Mouse (Mus musculus): ENCODE data around the gene Lrrk1. TPM values are rescaled to one million over a fixed set of nuclear protein-coding genes. Genes with fewer than 3 reads are reported as not detected.

Gene Lrrk1
- polyA plus RNA-seq, 1 experiment from 2014 or later, result 3.6 TPM

DNA sequence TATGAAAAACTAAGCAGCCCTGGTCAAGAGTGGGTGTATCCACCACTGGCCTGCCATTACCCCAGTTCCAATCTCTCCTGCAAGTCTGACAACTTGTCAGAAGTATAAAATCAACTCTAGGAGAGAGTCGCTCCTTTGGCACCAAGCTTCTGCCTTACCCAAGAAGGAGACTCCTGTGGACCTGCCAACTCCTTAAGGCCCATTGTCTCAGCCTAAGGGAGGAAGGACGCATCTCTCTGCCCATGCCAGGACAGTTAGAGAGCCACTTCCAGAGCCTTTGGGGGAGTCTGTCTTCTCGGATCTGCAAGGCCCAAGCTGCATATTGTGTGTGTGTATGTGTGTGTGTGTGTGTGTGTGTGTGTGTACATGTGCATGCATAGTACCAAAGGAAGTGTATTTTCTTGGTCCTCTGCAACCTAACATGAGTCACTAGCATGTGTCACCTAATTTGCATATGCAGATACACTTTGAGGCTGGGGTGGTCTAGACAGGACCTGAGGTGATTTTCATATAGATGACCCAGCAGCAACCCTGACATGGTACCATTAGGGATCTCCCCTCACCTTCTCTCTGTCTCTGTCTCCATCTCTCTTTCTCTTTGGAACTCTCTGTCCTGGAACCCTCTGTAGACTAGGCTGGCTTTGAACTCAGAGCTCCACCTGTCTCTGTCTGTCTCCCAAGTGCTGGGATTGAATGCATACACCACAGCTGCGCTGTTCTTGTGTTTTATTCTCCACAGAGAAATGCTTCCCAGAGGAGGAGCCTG is 168.9 kb downstream of the Lrrk1 start:
- WGBS, result 85% methylated on average over 4 of the region's 4 CpGs
- Histone ChIP-seq H3K27me3 (ENCODE audit: control insufficient read depth, insufficient read depth, low read length) (no peaks in the 10 kb centered on the region), H3K27ac (replicated peaks; ENCODE audit: low read depth, low read length) (no peak overlapping the region), H3K36me3 (ENCODE audit: control insufficient read depth, insufficient read depth, low read length) (no peaks in the 10 kb centered on the region), H3K4me2 (ENCODE audit: low read length) (no peak overlapping the region), H3K9ac (replicated peaks; ENCODE audit: low read length) (no peak overlapping the region), H3K4me1 (ENCODE audit: control insufficient read depth, insufficient read depth, low read length) (0 out of 2 replicates have a peak, but pooled peaks cover 4% of the 10 kb centered on the region), H3K9me3 (ENCODE audit: control insufficient read depth, low read length) (no peaks in the 10 kb centered on the region), H3K4me3 (replicated peaks; ENCODE audit: low read depth, low read length) (no peak overlapping the region)
- DNase-seq, result no peak
- ATAC-seq (ENCODE audit: low FRiP score, low TSS enrichment), result no peak

- Histone ChIP-seq H3K27me3 (ENCODE audit: control insufficient read depth, insufficient read depth, low read length) (no peaks in the 10 kb centered on the region), H3K9me3 (ENCODE audit: control insufficient read depth, low read length) (no peaks in the 10 kb centered on the region), H3K4me1 (ENCODE audit: control insufficient read depth, insufficient read depth, low read length) (0 out of 2 replicates have a peak, but pooled peaks cover 4% of the 10 kb centered on the region), H3K27ac (replicated peaks; ENCODE audit: low read depth, low read length) (no peak overlapping the region; the same call in 1 of the 2 replicates), H3K4me3 (replicated peaks; ENCODE audit: low read depth, low read length) (no peak overlapping the region), H3K9ac (replicated peaks; ENCODE audit: low read length) (no peak overlapping the region), H3K4me2 (ENCODE audit: low read length) (no peak overlapping the region), H3K36me3 (ENCODE audit: control insufficient read depth, insufficient read depth, low read length) (no peaks in the 10 kb centered on the region)
- DNase-seq (peak; percentile 22), ATAC-seq (ENCODE audit: low FRiP score, low TSS enrichment) (no peak)
- WGBS, result 38% methylated on average over 9 of the region's 9 CpGs
These were observed 169.7 kb downstream of the Lrrk1 start for GRCm38 (mm10) chr7:66218193-66219014.

- Histone ChIP-seq H3K27me3 (ENCODE audit: control insufficient read depth, insufficient read depth, low read length) (no peaks in the 10 kb centered on the region), H3K4me3 (replicated peaks; ENCODE audit: low read depth, low read length) (no peak overlapping the region), H3K4me2 (ENCODE audit: low read length) (no peak overlapping the region), H3K36me3 (ENCODE audit: control insufficient read depth, insufficient read depth, low read length) (no peaks in the 10 kb centered on the region), H3K4me1 (ENCODE audit: control insufficient read depth, insufficient read depth, low read length) (0 out of 2 replicates have a peak, but pooled peaks cover 4% of the 10 kb centered on the region), H3K9me3 (ENCODE audit: control insufficient read depth, low read length) (no peaks in the 10 kb centered on the region), H3K9ac (replicated peaks; ENCODE audit: low read length) (no peak overlapping the region), H3K27ac (replicated peaks; ENCODE audit: low read depth, low read length) (no peak overlapping the region)
- DNase-seq (peak; percentile 50), ATAC-seq (ENCODE audit: low FRiP score, low TSS enrichment) (no peak)
- 43% methylated on average over 7 of the region's 7 CpGs for WGBS
These were observed 170.5 kb downstream of the Lrrk1 start for GRCm38 (mm10) chr7:66217531-66218094.

GRCm38 (mm10) chr7:66217011-66217410 is 171.1 kb downstream of the Lrrk1 start:
- no peaks in the 10 kb centered on the region for H3K36me3 ChIP-seq (ENCODE audit: control insufficient read depth, insufficient read depth, low read length)
- H3K27me3 ChIP-seq (ENCODE audit: control insufficient read depth, insufficient read depth, low read length), result no peaks in the 10 kb centered on the region
- H3K4me1 ChIP-seq (ENCODE audit: control insufficient read depth, insufficient read depth, low read length), result 0 out of 2 replicates have a peak, but pooled peaks cover 4% of the 10 kb centered on the region
- no peak overlapping the region for H3K9ac ChIP-seq (replicated peaks; ENCODE audit: low read length)
- no peak overlapping the region for H3K4me2 ChIP-seq (ENCODE audit: low read length)
- DNase-seq (no peak), ATAC-seq (ENCODE audit: low FRiP score, low TSS enrichment) (no peak)
- H3K4me3 ChIP-seq (replicated peaks; ENCODE audit: low read depth, low read length), result no peak overlapping the region
- H3K9me3 ChIP-seq (ENCODE audit: control insufficient read depth, low read length), result no peaks in the 10 kb centered on the region
- H3K27ac ChIP-seq (replicated peaks; ENCODE audit: low read depth, low read length), result no peak overlapping the region
- 72% methylated on average over 7 of the region's 7 CpGs for WGBS

GRCm38 (mm10) chr7:66215911-66216310 is 172.2 kb downstream of the Lrrk1 start:
- DNase-seq (no peak), ATAC-seq (ENCODE audit: low FRiP score, low TSS enrichment) (no peak)
- H3K27ac ChIP-seq (replicated peaks; ENCODE audit: low read depth, low read length), result no peak overlapping the region
- no peaks in the 10 kb centered on the region for H3K9me3 ChIP-seq (ENCODE audit: control insufficient read depth, low read length)
- no peak overlapping the region for H3K9ac ChIP-seq (replicated peaks; ENCODE audit: low read length)
- no peaks in the 10 kb centered on the region for H3K27me3 ChIP-seq (ENCODE audit: control insufficient read depth, insufficient read depth, low read length)
- H3K4me2 ChIP-seq (ENCODE audit: low read length), result no peak overlapping the region
- 88% methylated on average over 1 of the region's 1 CpGs for WGBS
- 0 out of 2 replicates have a peak, but pooled peaks cover 4% of the 10 kb centered on the region for H3K4me1 ChIP-seq (ENCODE audit: control insufficient read depth, insufficient read depth, low read length)
- H3K4me3 ChIP-seq (replicated peaks; ENCODE audit: low read depth, low read length), result no peak overlapping the region
- no peaks in the 10 kb centered on the region for H3K36me3 ChIP-seq (ENCODE audit: control insufficient read depth, insufficient read depth, low read length)

DNA sequence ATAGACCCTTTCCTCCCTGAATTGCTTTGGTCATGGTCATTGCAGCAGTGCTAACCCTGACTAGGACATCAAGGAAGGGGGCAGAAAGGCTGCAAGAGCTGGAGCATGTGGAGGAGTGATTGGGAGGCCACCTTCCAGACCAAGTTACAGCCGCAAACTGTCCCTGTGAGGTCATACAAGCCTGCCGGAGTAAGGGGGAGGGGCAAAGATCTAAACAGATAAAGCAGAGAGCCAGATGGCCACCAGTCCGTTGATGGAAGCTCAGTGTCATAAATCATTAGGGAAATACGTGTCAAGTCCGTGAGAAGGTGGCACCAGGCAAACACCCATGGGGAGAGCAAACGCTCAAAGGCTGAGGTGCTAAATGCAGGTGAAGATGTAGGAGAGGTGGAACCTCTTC is 173.7 kb downstream of the Lrrk1 start:
- 78% methylated on average over 6 of the region's 6 CpGs for WGBS
- no peak for DNase-seq
- ATAC-seq (ENCODE audit: low FRiP score, low TSS enrichment), result no peak

GRCm38 (mm10) chr7:66212887-66213286 is 175.3 kb downstream of the Lrrk1 start:
- Histone ChIP-seq H3K4me2 (ENCODE audit: low read length) (no peak overlapping the region), H3K9ac (replicated peaks; ENCODE audit: low read length) (no peak overlapping the region), H3K27ac (replicated peaks; ENCODE audit: low read depth, low read length) (no peak overlapping the region), H3K9me3 (ENCODE audit: control insufficient read depth, low read length) (no peaks in the 10 kb centered on the region), H3K4me3 (replicated peaks; ENCODE audit: low read depth, low read length) (no peak overlapping the region), H3K36me3 (ENCODE audit: control insufficient read depth, insufficient read depth, low read length) (no peaks in the 10 kb centered on the region), H3K4me1 (ENCODE audit: control insufficient read depth, insufficient read depth, low read length) (no peaks in the 10 kb centered on the region), H3K27me3 (ENCODE audit: control insufficient read depth, insufficient read depth, low read length) (no peaks in the 10 kb centered on the region)
- no peak for DNase-seq
- WGBS, result 64% methylated on average over 1 of the region's 1 CpGs
- no peak for ATAC-seq (ENCODE audit: low FRiP score, low TSS enrichment)

More for the DNA sequence above, 173.7 kb downstream of the Lrrk1 start:
- Histone ChIP-seq H3K4me2 (ENCODE audit: low read length) (no peak overlapping the region), H3K27ac (replicated peaks; ENCODE audit: low read depth, low read length) (no peak overlapping the region), H3K27me3 (ENCODE audit: control insufficient read depth, insufficient read depth, low read length) (no peaks in the 10 kb centered on the region), H3K4me3 (replicated peaks; ENCODE audit: low read depth, low read length) (no peak overlapping the region), H3K4me1 (ENCODE audit: control insufficient read depth, insufficient read depth, low read length) (0 out of 2 replicates have a peak, but pooled peaks cover 4% of the 10 kb centered on the region), H3K9me3 (ENCODE audit: control insufficient read depth, low read length) (no peaks in the 10 kb centered on the region), H3K9ac (replicated peaks; ENCODE audit: low read length) (no peak overlapping the region), H3K36me3 (ENCODE audit: control insufficient read depth, insufficient read depth, low read length) (no peaks in the 10 kb centered on the region)

DNA sequence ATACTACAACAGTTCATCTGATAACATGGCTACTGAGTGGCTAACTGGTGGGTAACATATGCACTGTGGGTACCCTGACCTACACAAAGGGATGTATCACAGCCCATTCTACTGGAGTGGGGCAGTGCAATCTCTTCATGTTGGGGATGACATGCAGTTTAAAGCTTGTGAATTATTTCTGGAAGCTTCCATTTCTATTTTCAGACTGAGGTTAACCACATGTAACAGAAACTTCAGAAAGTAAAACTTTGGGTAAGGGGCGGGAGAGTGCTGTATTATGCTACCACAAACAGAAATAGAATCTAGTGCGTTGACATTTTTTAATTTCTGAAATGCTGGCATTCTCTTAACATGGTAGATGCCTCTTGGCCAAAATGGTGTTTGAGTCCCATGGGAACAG is 178.2 kb downstream of the Lrrk1 start:
- H3K4me3 ChIP-seq (replicated peaks; ENCODE audit: low read depth, low read length), result no peak overlapping the region
- no peaks in the 10 kb centered on the region for H3K36me3 ChIP-seq (ENCODE audit: control insufficient read depth, insufficient read depth, low read length)
- DNase-seq, result no peak
- WGBS, result 89% methylated on average over 2 of the region's 2 CpGs
- no peak for ATAC-seq (ENCODE audit: low FRiP score, low TSS enrichment)
- no peaks in the 10 kb centered on the region for H3K4me1 ChIP-seq (ENCODE audit: control insufficient read depth, insufficient read depth, low read length)
- no peak overlapping the region for H3K27ac ChIP-seq (replicated peaks; ENCODE audit: low read depth, low read length)
- H3K9me3 ChIP-seq (ENCODE audit: control insufficient read depth, low read length), result 0 out of 2 replicates have a peak, but pooled peaks cover 3% of the 10 kb centered on the region
- H3K9ac ChIP-seq (replicated peaks; ENCODE audit: low read length), result no peak overlapping the region
- H3K27me3 ChIP-seq (ENCODE audit: control insufficient read depth, insufficient read depth, low read length), result no peaks in the 10 kb centered on the region
- no peak overlapping the region for H3K4me2 ChIP-seq (ENCODE audit: low read length)

Measured in midbrain, embryonic 14.5 days (tissue).